Mouse (Mus musculus): ENCODE results near the gene Cldn7. TPM values are rescaled to one million over a fixed set of nuclear protein-coding genes. Genes with fewer than 3 reads are reported as not detected.

The Cldn7 gene
- 18.2 and 18.6 TPM in 2 replicates for polyA plus RNA-seq (2012; rRNA removed; ENCODE audit: low replicate concordance)

GRCm38 (mm10) chr11:69964650-69965270 lies at the start of gene Cldn7:
Gene Cldn7 (plus strand): TSS chr11:69964779.

GRCm38 (mm10) chr11:69921114-69922011 lies 43.2 kb upstream of the Cldn7 start, which contains the start of gene Eif5a:
Gene Eif5a (minus strand): TSS chr11:69921958.

GRCm38 (mm10) chr11:69935137-69935879 lies 29.3 kb upstream of the Cldn7 start, which contains the start of gene Ybx2:
Gene Ybx2 (plus strand): TSS chr11:69935796.

GRCm38 (mm10) chr11:69948066-69948762 lies 16.4 kb upstream of the Cldn7 start, which contains the start of gene Slc2a4:
Gene Slc2a4 (minus strand): TSS chr11:69948188.

GRCm38 (mm10) chr11:69981141-69981762 lies 16.7 kb downstream of the Cldn7 start, which contains the start of gene Ctdnep1:
Gene Ctdnep1 (plus strand): TSS chr11:69981156.

GRCm38 (mm10) chr11:69982225-69982624 lies 17.6 kb downstream of the Cldn7 start, which contains the start of gene Elp5:
Gene Elp5 (minus strand): TSS chr11:69982517.

GRCm38 (mm10) chr11:69990850-69991691 lies 26.5 kb downstream of the Cldn7 start, which contains the start of gene Gabarap:
Gene Gabarap (plus strand): TSS chr11:69991143.

GRCm38 (mm10) chr11:69995391-69995960 lies 30.9 kb downstream of the Cldn7 start, which contains the start of gene Phf23:
Gene Phf23 (plus strand): TSS chr11:69995777.

GRCm38 (mm10) chr11:70000396-70000898 lies 35.9 kb downstream of the Cldn7 start, which contains the start of gene Dvl2:
Gene Dvl2 (plus strand): TSS chr11:70000595.

GRCm38 (mm10) chr11:70014880-70015558 lies 50.4 kb downstream of the Cldn7 start, which contains the start of gene Acadvl:
Gene Acadvl (minus strand): TSS chr11:70015411.

GRCm38 (mm10) chr11:70016669-70017068 lies 52.1 kb downstream of the Cldn7 start, which contains the start of gene Dlg4:
Gene Dlg4 (plus strand): TSS chr11:70016942.

Other genes starting within 250 kb of the Cldn7 start
- 18.0 and 27.0 TPM in 2 replicates for gene Polr2a, start 206.1 kb upstream of the Cldn7 start, polyA plus RNA-seq (2012; rRNA removed; ENCODE audit: low replicate concordance)
- gene Slc35g3, start 202.8 kb upstream of the Cldn7 start, polyA plus RNA-seq (2012; rRNA removed; ENCODE audit: low replicate concordance) = not detected in 2 replicates
- gene Zbtb4, start 198.9 kb upstream of the Cldn7 start, polyA plus RNA-seq (2012; rRNA removed; ENCODE audit: low replicate concordance) = 47.2 and 88.9 TPM in 2 replicates
- gene Chrnb1, start 168.8 kb upstream of the Cldn7 start, polyA plus RNA-seq (2012; rRNA removed; ENCODE audit: low replicate concordance) = 14.0 and 38.5 TPM in 2 replicates
- 11.4 and 13.5 TPM in 2 replicates for gene Fgf11, start 162.9 kb upstream of the Cldn7 start, polyA plus RNA-seq (2012; rRNA removed; ENCODE audit: low replicate concordance)
- 4.5 and 10.8 TPM in 2 replicates for gene Tmem102, start 159.2 kb upstream of the Cldn7 start, polyA plus RNA-seq (2012; rRNA removed; ENCODE audit: low replicate concordance)
- not detected in 2 replicates for gene Gm39566, start 149.5 kb upstream of the Cldn7 start, polyA plus RNA-seq (2012; rRNA removed; ENCODE audit: low replicate concordance)
- gene Spem2, start 146.3 kb upstream of the Cldn7 start, polyA plus RNA-seq (2012; rRNA removed; ENCODE audit: low replicate concordance) = not detected in 2 replicates
- 0.19 and 0.35 TPM in 2 replicates for gene Spem1, start 142.6 kb upstream of the Cldn7 start, polyA plus RNA-seq (2012; rRNA removed; ENCODE audit: low replicate concordance)
- gene Nlgn2, start 127.0 kb upstream of the Cldn7 start, polyA plus RNA-seq (2012; rRNA removed; ENCODE audit: low replicate concordance) = 23.5 and 39.4 TPM in 2 replicates
- 180 and 280 TPM in 2 replicates for gene Tmem256, start 126.3 kb upstream of the Cldn7 start, polyA plus RNA-seq (2012; rRNA removed; ENCODE audit: low replicate concordance)
- gene Plscr3, start 118.4 kb upstream of the Cldn7 start, polyA plus RNA-seq (2012; rRNA removed; ENCODE audit: low replicate concordance) = 125 and 161 TPM in 2 replicates
- 11.8 and 14.1 TPM in 2 replicates for gene Tnk1, start 106.0 kb upstream of the Cldn7 start, polyA plus RNA-seq (2012; rRNA removed; ENCODE audit: low replicate concordance)
- gene Tmem95, start 86.8 kb upstream of the Cldn7 start, polyA plus RNA-seq (2012; rRNA removed; ENCODE audit: low replicate concordance) = not detected in 2 replicates
- gene Kctd11, start 83.4 kb upstream of the Cldn7 start, polyA plus RNA-seq (2012; rRNA removed; ENCODE audit: low replicate concordance) = 11.8 and 13.5 TPM in 2 replicates
- 40.3 and 80.4 TPM in 2 replicates for gene Acap1, start 69.2 kb upstream of the Cldn7 start, polyA plus RNA-seq (2012; rRNA removed; ENCODE audit: low replicate concordance)
- gene 2810408A11Rik, start 63.8 kb upstream of the Cldn7 start, polyA plus RNA-seq (2012; rRNA removed; ENCODE audit: low replicate concordance) = 0.80 and 1.1 TPM in 2 replicates
- 44.0 and 45.9 TPM in 2 replicates for gene Neurl4, start 63.7 kb upstream of the Cldn7 start, polyA plus RNA-seq (2012; rRNA removed; ENCODE audit: low replicate concordance)
- gene Gps2, start 50.9 kb upstream of the Cldn7 start, polyA plus RNA-seq (2012; rRNA removed; ENCODE audit: low replicate concordance) = 130 and 139 TPM in 2 replicates
- 301 and 469 TPM in 2 replicates for gene Eif5a, start 42.8 kb upstream of the Cldn7 start, polyA plus RNA-seq (2012; rRNA removed; ENCODE audit: low replicate concordance)
- gene Ybx2, start 29.0 kb upstream of the Cldn7 start, polyA plus RNA-seq (2012; rRNA removed; ENCODE audit: low replicate concordance) = 24.9 and 28.8 TPM in 2 replicates
- 238 and 400 TPM in 2 replicates for gene Slc2a4, start 16.6 kb upstream of the Cldn7 start, polyA plus RNA-seq (2012; rRNA removed; ENCODE audit: low replicate concordance)
- gene Ctdnep1, start 16.4 kb downstream of the Cldn7 start, polyA plus RNA-seq (2012; rRNA removed; ENCODE audit: low replicate concordance) = 110 and 163 TPM in 2 replicates
- 55.0 and 105 TPM in 2 replicates for gene Elp5, start 17.7 kb downstream of the Cldn7 start, polyA plus RNA-seq (2012; rRNA removed; ENCODE audit: low replicate concordance)
- gene Gabarap, start 26.4 kb downstream of the Cldn7 start, polyA plus RNA-seq (2012; rRNA removed; ENCODE audit: low replicate concordance) = 358 and 921 TPM in 2 replicates
- 21.3 and 23.1 TPM in 2 replicates for gene Phf23, start 31.0 kb downstream of the Cldn7 start, polyA plus RNA-seq (2012; rRNA removed; ENCODE audit: low replicate concordance)
- 15.5 and 26.3 TPM in 2 replicates for gene Dvl2, start 35.8 kb downstream of the Cldn7 start, polyA plus RNA-seq (2012; rRNA removed; ENCODE audit: low replicate concordance)
- 171 and 264 TPM in 2 replicates for gene Acadvl, start 50.6 kb downstream of the Cldn7 start, polyA plus RNA-seq (2012; rRNA removed; ENCODE audit: low replicate concordance)
- 22.3 and 22.8 TPM in 2 replicates for gene Dlg4, start 52.2 kb downstream of the Cldn7 start, polyA plus RNA-seq (2012; rRNA removed; ENCODE audit: low replicate concordance)
- gene Asgr1, start 89.3 kb downstream of the Cldn7 start, polyA plus RNA-seq (2012; rRNA removed; ENCODE audit: low replicate concordance) = 2.4 TPM in 1 of 2 replicates, not detected in the other
- gene Asgr2, start 127.9 kb downstream of the Cldn7 start, polyA plus RNA-seq (2012; rRNA removed; ENCODE audit: low replicate concordance) = 3.7 and 5.9 TPM in 2 replicates
- gene Mgl2, start 165.6 kb downstream of the Cldn7 start, polyA plus RNA-seq (2012; rRNA removed; ENCODE audit: low replicate concordance) = 23.2 and 54.4 TPM in 2 replicates
- 41.2 and 77.8 TPM in 2 replicates for gene Clec10a, start 191.4 kb downstream of the Cldn7 start, polyA plus RNA-seq (2012; rRNA removed; ENCODE audit: low replicate concordance)
- 4.8 and 9.0 TPM in 2 replicates for gene Slc16a11, start 248.0 kb downstream of the Cldn7 start, polyA plus RNA-seq (2012; rRNA removed; ENCODE audit: low replicate concordance)